Mouse (Mus musculus) cerebellum, adult 2 months (tissue): ENCODE measurements around the gene Gm3159.
"Not testable (repeated sequence)": the region's sequence is repeated elsewhere in the genome, so short reads cannot be mapped to it uniquely, and the experiment has no call there.

Experiments
- CTCF ChIP-seq: fragments of 200-500 bp; IDR thresholded peaks from 2 replicates; pipeline ENCODE4 v1.5.1; 2011; ENCODE audit warnings: low read depth, mild to moderate bottlenecking, control low read depth, low read length, moderate library complexity, borderline replicate concordance; ENCODE audit not compliant: insufficient read depth
- POLR2A ChIP-seq: fragments of 200-500 bp; IDR thresholded peaks from 2 replicates; pipeline ENCODE4 v1.6.1; 2011; ENCODE audit warnings: low read length, control low read depth, borderline replicate concordance; ENCODE audit not compliant: insufficient read depth

DNA sequence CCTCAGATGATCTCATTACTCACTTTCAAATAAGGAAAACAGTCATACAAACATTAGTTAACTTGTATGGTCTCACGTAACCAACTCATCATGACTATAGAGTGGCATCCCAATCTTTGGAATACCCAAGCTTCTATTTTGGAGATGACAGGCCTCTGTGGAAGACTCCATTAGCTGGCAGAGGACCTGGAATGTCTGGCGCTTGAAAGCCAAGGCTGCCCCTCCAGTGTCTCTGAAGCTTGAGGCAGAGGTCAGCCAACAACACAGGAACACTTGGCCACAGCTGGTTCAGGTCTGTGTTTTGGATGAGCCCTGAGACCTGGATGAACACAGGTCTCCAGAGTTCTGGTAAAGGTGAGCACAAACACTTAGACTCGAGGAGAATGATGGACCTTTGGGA is 27.6 kb upstream of the Gm3159 start:
- TF ChIP-seq POLR2A, CTCF: not testable (repeated sequence)
